Mouse (Mus musculus) midbrain, embryonic 16.5 days (tissue): Measurements from ENCODE around the gene Hs6st2. TPM values are rescaled to one million over a fixed set of nuclear protein-coding genes. Genes with fewer than 3 reads are reported as not detected.
A peak's percentile ranks its signal among the peaks of the same experiment; 100 is the strongest.

Experiments
- ATAC-seq: fragments of 200-750 bp; cut with Nextera tagmentation; 2 replicates; pipeline ENCODE4 v1.8.0; 2017; ENCODE audit warnings: moderate TSS enrichment
- H3K27ac ChIP-seq: fragments of 300-500 bp; sonication (generic); 2 replicates; pipeline ENCODE4 v1.5.1; 2014; ENCODE audit warnings: mild to moderate bottlenecking, low read length, mixed read lengths
- H3K27me3 ChIP-seq: fragments of 300-500 bp; sonication (generic); 2 replicates; pipeline ENCODE4 v1.6.1; 2014; ENCODE audit warnings: low read depth, low read length, mixed read lengths; ENCODE audit not compliant: control insufficient read depth, insufficient read depth
- H3K36me3 ChIP-seq: fragments of 300-500 bp; sonication (generic); 2 replicates; pipeline ENCODE4 v1.6.1; 2014; ENCODE audit warnings: mild to moderate bottlenecking, low read length, moderate library complexity, mixed read lengths; ENCODE audit not compliant: control insufficient read depth, insufficient read depth
- H3K4me1 ChIP-seq: fragments of 300-500 bp; sonication (generic); 2 replicates; pipeline ENCODE4 v1.6.1; 2014; ENCODE audit warnings: mild to moderate bottlenecking, low read length, mixed read lengths; ENCODE audit not compliant: control insufficient read depth, insufficient read depth
- H3K4me2 ChIP-seq: fragments of 300-500 bp; sonication (generic); 2 replicates; pipeline ENCODE4 v1.6.1; 2014; ENCODE audit warnings: mild to moderate bottlenecking, low read length, mixed read lengths
- H3K4me3 ChIP-seq: fragments of 300-500 bp; sonication (generic); 2 replicates; pipeline ENCODE4 v1.5.1; 2014; ENCODE audit warnings: low read depth, mild to moderate bottlenecking, low read length, moderate library complexity, mixed read lengths
- H3K9ac ChIP-seq: fragments of 300-500 bp; sonication (generic); 2 replicates; pipeline ENCODE4 v1.6.1; 2014; ENCODE audit warnings: low read depth, low read length, mixed read lengths
- H3K9me3 ChIP-seq: fragments of 300-500 bp; sonication (generic); replicated peaks from 2 replicates; pipeline ENCODE4 v1.6.1; 2014; ENCODE audit warnings: mild to moderate bottlenecking, low read length, mixed read lengths; ENCODE audit not compliant: control insufficient read depth, poor library complexity, severe bottlenecking
- WGBS: fragments of 180-500 bp; shearing (Covaris S2); extraction: QIAGEN DNeasy Blood & Tissue Kit; methylation state at CpG from one replicate; pipeline ENCODE4 v1.1.7; 2014; 5-methylcytosine and 5-hydroxymethylcytosine counted together
- polyA plus RNA-seq: library from polyadenylated mRNA; unstranded; fragments of >200 nt; fragmentation: Nextera tagmentation; extraction: Ambion mirVana; gene quantifications from 2 replicates; pipeline ENCODE4 v1.2.1, GENCODE M21; 2015

Hs6st2 gene
- polyA plus RNA-seq = 31.1 and 34.1 TPM in 2 replicates

- H3K4me2 ChIP-seq = peak within 1 kb of the TSS; percentile 81
- WGBS = 20% methylated on average over 5 of the region's 5 CpGs
- ATAC-seq = no peak
- H3K4me1 ChIP-seq = no peaks in the 10 kb centered on the region
- peak within 1 kb of the TSS; percentile 63 for H3K27ac ChIP-seq
- peak within 1 kb of the TSS; percentile 53 for H3K4me3 ChIP-seq
- peak within 1 kb of the TSS; percentile 65 for H3K9ac ChIP-seq
- H3K27me3 ChIP-seq = no peaks in the 10 kb centered on the region; the same call in none of the 2 replicates
- no peaks in the 10 kb centered on the region for H3K9me3 ChIP-seq
- no peaks in the 10 kb centered on the region for H3K36me3 ChIP-seq
Observed at GRCm38 (mm10) chrX:51681756-51682155, at the start of gene Hs6st2. Gene Hs6st2, minus strand, starts transcription at chrX:51681856.

GRCm38 (mm10) chrX:51714086-51714745 lies 32.6 kb upstream of the Hs6st2 start:
- Histone ChIP-seq H3K9ac (no peak overlapping the region), H3K36me3 (no peaks in the 10 kb centered on the region), H3K4me3 (no peak overlapping the region), H3K27ac (no peak overlapping the region), H3K4me1 (no peaks in the 10 kb centered on the region), H3K9me3 (no peaks in the 10 kb centered on the region), H3K27me3 (no peaks in the 10 kb centered on the region; the same call in 1 of the 2 replicates), H3K4me2 (no peak overlapping the region)
- ATAC-seq = no peak
- 76% methylated on average over 8 of the region's 8 CpGs for WGBS

GRCm38 (mm10) chrX:51712996-51713395 lies 31.3 kb upstream of the Hs6st2 start:
- Histone ChIP-seq H3K9me3 (no peaks in the 10 kb centered on the region), H3K4me3 (no peak overlapping the region), H3K4me2 (no peak overlapping the region), H3K4me1 (no peaks in the 10 kb centered on the region), H3K27ac (no peak overlapping the region), H3K36me3 (no peaks in the 10 kb centered on the region), H3K9ac (no peak overlapping the region), H3K27me3 (no peaks in the 10 kb centered on the region; the same call in 1 of the 2 replicates)
- WGBS = 68% methylated on average over 1 of the region's 1 CpGs
- no peak for ATAC-seq

GRCm38 (mm10) chrX:51702823-51703222 lies 21.2 kb upstream of the Hs6st2 start:
- no peaks in the 10 kb centered on the region for H3K4me1 ChIP-seq
- no peaks in the 10 kb centered on the region for H3K9me3 ChIP-seq
- ATAC-seq = no peak
- H3K4me3 ChIP-seq = no peak overlapping the region
- no peaks in the 10 kb centered on the region for H3K36me3 ChIP-seq
- no peak overlapping the region for H3K9ac ChIP-seq
- no peak overlapping the region for H3K27ac ChIP-seq
- no peak overlapping the region for H3K4me2 ChIP-seq
- no peaks in the 10 kb centered on the region for H3K27me3 ChIP-seq
- WGBS = 51% methylated on average over 4 of the region's 4 CpGs

GRCm38 (mm10) chrX:51699079-51699478 lies 17.4 kb upstream of the Hs6st2 start:
- Histone ChIP-seq H3K27ac (no peak overlapping the region), H3K4me1 (no peaks in the 10 kb centered on the region), H3K9ac (no peak overlapping the region)

GRCm38 (mm10) chrX:51686048-51686949 lies 4.6 kb upstream of the Hs6st2 start:
- WGBS = 79% methylated on average over 6 of the region's 6 CpGs
- no peaks in the 10 kb centered on the region; the same call in none of the 2 replicates for H3K27me3 ChIP-seq
- no peaks in the 10 kb centered on the region for H3K4me1 ChIP-seq
- H3K36me3 ChIP-seq = no peaks in the 10 kb centered on the region
- ATAC-seq = no peak
- H3K9ac ChIP-seq = no peak overlapping the region
- H3K4me2 ChIP-seq = no peak overlapping the region
- no peak overlapping the region for H3K4me3 ChIP-seq
- no peak overlapping the region for H3K27ac ChIP-seq
- no peaks in the 10 kb centered on the region for H3K9me3 ChIP-seq

More at GRCm38 (mm10) chrX:51699079-51699478, 17.4 kb upstream of the Hs6st2 start:
- Histone ChIP-seq H3K4me2 (no peak overlapping the region), H3K9me3 (no peaks in the 10 kb centered on the region), H3K4me3 (no peak overlapping the region), H3K27me3 (no peaks in the 10 kb centered on the region), H3K36me3 (no peaks in the 10 kb centered on the region)
- no peak for ATAC-seq
- WGBS = 51% methylated on average over 4 of the region's 4 CpGs

- no peaks in the 10 kb centered on the region; the same call in none of the 2 replicates for H3K27me3 ChIP-seq
- ATAC-seq = no peak
- no peak overlapping the region for H3K4me2 ChIP-seq
- H3K27ac ChIP-seq = no peak overlapping the region
- H3K9ac ChIP-seq = no peak overlapping the region
- 33% methylated on average over 3 of the region's 3 CpGs for WGBS
- H3K4me3 ChIP-seq = no peak overlapping the region
- H3K4me1 ChIP-seq = no peaks in the 10 kb centered on the region
- H3K9me3 ChIP-seq = no peaks in the 10 kb centered on the region
- no peaks in the 10 kb centered on the region for H3K36me3 ChIP-seq
Observed at GRCm38 (mm10) chrX:51684336-51685056, 2.8 kb upstream of the Hs6st2 start.

GRCm38 (mm10) chrX:51681170-51681667 lies 437 bp downstream of the Hs6st2 start:
- Histone ChIP-seq H3K36me3 (no peaks in the 10 kb centered on the region), H3K4me2 (peak overlapping the region; percentile 81), H3K9ac (peak overlapping the region; percentile 65), H3K4me1 (no peaks in the 10 kb centered on the region), H3K4me3 (peak overlapping the region; percentile 53), H3K27me3 (no peaks in the 10 kb centered on the region; the same call in none of the 2 replicates), H3K27ac (peak overlapping the region; percentile 63; the same call in 1 of the 2 replicates), H3K9me3 (no peaks in the 10 kb centered on the region)
- peak; percentile 76 for ATAC-seq
- WGBS = 17% methylated on average over 33 of the region's 43 CpGs
